Mouse (Mus musculus): ENCODE data around the gene Evpl. TPM values are rescaled to one million over a fixed set of nuclear protein-coding genes. Genes with fewer than 3 reads are reported as not detected.
A peak's percentile ranks its signal among the peaks of the same experiment; 100 is the strongest.

The Evpl gene
- polyA plus RNA-seq, 1 experiment from 2014 or later = 2.9 TPM

GRCm38 (mm10) chr11:116272589-116273468, 35.0 kb upstream of the Evpl start:
- Histone ChIP-seq H3K27ac (ENCODE audit: low read length) (no peak overlapping the region), H3K27me3 (replicated peaks; ENCODE audit: insufficient read depth, low read length) (no peaks in the 10 kb centered on the region), H3K4me3 (ENCODE audit: low read depth, low read length) (peak overlapping the region; percentile 79), H3K4me1 (ENCODE audit: insufficient read depth, low read depth, low read length) (peaks cover 5% of the 10 kb centered on the region; the same call in 1 of the 2 replicates), H3K36me3 (ENCODE audit: insufficient read depth, low read length) (peaks cover 5% of the 10 kb centered on the region; the same call in 1 of the 2 replicates), H3K9me3 (ENCODE audit: low read length) (no peaks in the 10 kb centered on the region), H3K9ac (replicated peaks; ENCODE audit: low read depth) (peak overlapping the region; percentile 79), H3K4me2 (replicated peaks; ENCODE audit: low read depth, low read length) (peak overlapping the region; percentile 90)
- no peak for TF ChIP-seq EP300 (IDR thresholded peaks at IDR 0.05)
- no peak for TF ChIP-seq CTCF (IDR thresholded peaks at IDR 0.05)
- WGBS = 42% methylated on average over 12 of the region's 12 CpGs
- ATAC-seq (no peak), DNase-seq (ENCODE audit: low spot score) (no peak)

- ATAC-seq (no peak), DNase-seq (ENCODE audit: low spot score) (no peak)
- whole genome bisulfite sequencing = 89% methylated on average over 8 of the region's 8 CpGs
- Histone ChIP-seq H3K36me3 (ENCODE audit: insufficient read depth, low read length) (peaks cover 19% of the 10 kb centered on the region; the same call in 1 of the 2 replicates), H3K4me3 (ENCODE audit: low read depth, low read length) (no peak overlapping the region), H3K27me3 (replicated peaks; ENCODE audit: insufficient read depth, low read length) (no peaks in the 10 kb centered on the region), H3K27ac (ENCODE audit: low read length) (no peak overlapping the region), H3K9ac (replicated peaks; ENCODE audit: low read depth) (no peak overlapping the region), H3K4me1 (ENCODE audit: insufficient read depth, low read depth, low read length) (peaks cover 5% of the 10 kb centered on the region; the same call in 1 of the 2 replicates), H3K9me3 (ENCODE audit: low read length) (no peaks in the 10 kb centered on the region), H3K4me2 (replicated peaks; ENCODE audit: low read depth, low read length) (no peak overlapping the region)
- TF ChIP-seq EP300 (IDR thresholded peaks at IDR 0.05) = no peak
- no peak for TF ChIP-seq CTCF (IDR thresholded peaks at IDR 0.05)
These were observed 31.7 kb upstream of the Evpl start for GRCm38 (mm10) chr11:116269560-116269959.

GRCm38 (mm10) chr11:116268313-116268712, 30.4 kb upstream of the Evpl start:
- Histone ChIP-seq H3K27me3 (replicated peaks; ENCODE audit: insufficient read depth, low read length) (no peaks in the 10 kb centered on the region), H3K27ac (ENCODE audit: low read length) (no peak overlapping the region), H3K4me2 (replicated peaks; ENCODE audit: low read depth, low read length) (no peak overlapping the region), H3K36me3 (ENCODE audit: insufficient read depth, low read length) (peaks cover 29% of the 10 kb centered on the region), H3K9ac (replicated peaks; ENCODE audit: low read depth) (no peak overlapping the region), H3K4me3 (ENCODE audit: low read depth, low read length) (no peak overlapping the region), H3K4me1 (ENCODE audit: insufficient read depth, low read depth, low read length) (0 out of 2 replicates have a peak, but pooled peaks cover 5% of the 10 kb centered on the region), H3K9me3 (ENCODE audit: low read length) (no peaks in the 10 kb centered on the region)
- no peak for ATAC-seq
- TF ChIP-seq CTCF (IDR thresholded peaks at IDR 0.05) = no peak
- TF ChIP-seq EP300 (IDR thresholded peaks at IDR 0.05) = no peak
- no peak for DNase-seq (ENCODE audit: low spot score)
- WGBS = 97% methylated on average over 6 of the region's 6 CpGs

- Histone ChIP-seq H3K9me3 (ENCODE audit: low read length) (no peaks in the 10 kb centered on the region), H3K4me1 (ENCODE audit: insufficient read depth, low read depth, low read length) (0 out of 2 replicates have a peak, but pooled peaks cover 2% of the 10 kb centered on the region), H3K4me2 (replicated peaks; ENCODE audit: low read depth, low read length) (no peak overlapping the region), H3K4me3 (ENCODE audit: low read depth, low read length) (no peak overlapping the region), H3K27ac (ENCODE audit: low read length) (no peak overlapping the region), H3K27me3 (replicated peaks; ENCODE audit: insufficient read depth, low read length) (no peaks in the 10 kb centered on the region), H3K9ac (replicated peaks; ENCODE audit: low read depth) (no peak overlapping the region), H3K36me3 (ENCODE audit: insufficient read depth, low read length) (peaks cover 36% of the 10 kb centered on the region)
- no peak for ATAC-seq
- 83% methylated on average over 8 of the region's 8 CpGs for WGBS
- TF ChIP-seq EP300 (IDR thresholded peaks at IDR 0.05) (no peak), CTCF (IDR thresholded peaks at IDR 0.05) (peak; percentile 47)
- DNase-seq (ENCODE audit: low spot score) = peak; percentile 33
These were observed 29.8 kb upstream of the Evpl start for GRCm38 (mm10) chr11:116267637-116268036.

- no peaks in the 10 kb centered on the region for H3K9me3 ChIP-seq (ENCODE audit: low read length)
- no peaks in the 10 kb centered on the region for H3K4me1 ChIP-seq (ENCODE audit: insufficient read depth, low read depth, low read length)
- ATAC-seq = no peak
- H3K27me3 ChIP-seq (replicated peaks; ENCODE audit: insufficient read depth, low read length) = no peaks in the 10 kb centered on the region
- H3K4me3 ChIP-seq (ENCODE audit: low read depth, low read length) = no peak overlapping the region
- H3K36me3 ChIP-seq (ENCODE audit: insufficient read depth, low read length) = peaks cover 50% of the 10 kb centered on the region
- H3K4me2 ChIP-seq (replicated peaks; ENCODE audit: low read depth, low read length) = no peak overlapping the region
- TF ChIP-seq EP300 (IDR thresholded peaks at IDR 0.05) = no peak
- TF ChIP-seq CTCF (IDR thresholded peaks at IDR 0.05) = no peak
- H3K9ac ChIP-seq (replicated peaks; ENCODE audit: low read depth) = no peak overlapping the region
- no peak for DNase-seq (ENCODE audit: low spot score)
- WGBS = 94% methylated on average over 4 of the region's 4 CpGs
- no peak overlapping the region for H3K27ac ChIP-seq (ENCODE audit: low read length)
These were observed 28.0 kb upstream of the Evpl start for GRCm38 (mm10) chr11:116265850-116266249.

- ATAC-seq (no peak), DNase-seq (ENCODE audit: low spot score) (no peak)
- no peaks in the 10 kb centered on the region for H3K27me3 ChIP-seq (replicated peaks; ENCODE audit: insufficient read depth, low read length)
- peaks cover 50% of the 10 kb centered on the region for H3K36me3 ChIP-seq (ENCODE audit: insufficient read depth, low read length)
- 85% methylated on average over 11 of the region's 11 CpGs for WGBS
- H3K27ac ChIP-seq (ENCODE audit: low read length) = no peak overlapping the region
- no peak overlapping the region for H3K4me3 ChIP-seq (ENCODE audit: low read depth, low read length)
- no peak for TF ChIP-seq EP300 (IDR thresholded peaks at IDR 0.05)
- no peak for TF ChIP-seq CTCF (IDR thresholded peaks at IDR 0.05)
- no peaks in the 10 kb centered on the region for H3K9me3 ChIP-seq (ENCODE audit: low read length)
- no peak overlapping the region for H3K4me2 ChIP-seq (replicated peaks; ENCODE audit: low read depth, low read length)
- no peak overlapping the region for H3K9ac ChIP-seq (replicated peaks; ENCODE audit: low read depth)
- no peaks in the 10 kb centered on the region for H3K4me1 ChIP-seq (ENCODE audit: insufficient read depth, low read depth, low read length)
These were observed 27.5 kb upstream of the Evpl start for GRCm38 (mm10) chr11:116265352-116265751.

Data from lung, postnatal 0 days (tissue).